Mouse (Mus musculus): Measurements from ENCODE around the gene Plac1. TPM values are rescaled to one million over a fixed set of nuclear protein-coding genes. Genes with fewer than 3 reads are reported as not detected.

Plac1 gene
- total and polyA plus RNA-seq, 2 experiments from 2014 or later, result 1.9 TPM; not detected in 1

GRCm38 (mm10) chrX:53114994-53115393 lies 124.9 kb downstream of the Plac1 start:
- H3K27me3 ChIP-seq (ENCODE audit: control insufficient read depth, insufficient read depth, low read length), result no peaks in the 10 kb centered on the region
- no peak overlapping the region for H3K27ac ChIP-seq (ENCODE audit: low read depth)
- no peak overlapping the region for H3K9ac ChIP-seq (replicated peaks; ENCODE audit: low read depth, low read length)
- H3K36me3 ChIP-seq (replicated peaks; ENCODE audit: control insufficient read depth, insufficient read depth, low read length), result no peaks in the 10 kb centered on the region
- no peaks in the 10 kb centered on the region for H3K9me3 ChIP-seq (replicated peaks; ENCODE audit: control insufficient read depth, low read length)
- DNase-seq (ENCODE audit: low spot score) (no peak), ATAC-seq (ENCODE audit: insufficient read depth, low read depth) (no peak)
- H3K4me2 ChIP-seq (ENCODE audit: low read depth, low read length), result no peak overlapping the region
- no peak overlapping the region for H3K4me3 ChIP-seq (ENCODE audit: low read depth, low read length)
- WGBS, result 64% methylated on average over 7 of the region's 7 CpGs
- no peak for TF ChIP-seq CTCF (IDR thresholded peaks at IDR 0.05; ENCODE audit: low read depth)
- H3K4me1 ChIP-seq (ENCODE audit: control insufficient read depth, insufficient read depth), result peaks cover 5% of the 10 kb centered on the region; the same call in 1 of the 2 replicates

- H3K27ac ChIP-seq (ENCODE audit: low read depth), result no peak overlapping the region
- no peaks in the 10 kb centered on the region for H3K36me3 ChIP-seq (replicated peaks; ENCODE audit: control insufficient read depth, insufficient read depth, low read length)
- H3K4me3 ChIP-seq (ENCODE audit: low read depth, low read length), result no peak overlapping the region
- ATAC-seq (ENCODE audit: insufficient read depth, low read depth) (no peak), DNase-seq (ENCODE audit: low spot score) (no peak)
- no peak overlapping the region for H3K4me2 ChIP-seq (ENCODE audit: low read depth, low read length)
- no peak overlapping the region for H3K9ac ChIP-seq (replicated peaks; ENCODE audit: low read depth, low read length)
- 87% methylated on average over 4 of the region's 4 CpGs for WGBS
- no peak for TF ChIP-seq CTCF (IDR thresholded peaks at IDR 0.05; ENCODE audit: low read depth)
- no peak for TF ChIP-seq EP300 (IDR thresholded peaks at IDR 0.05; ENCODE audit: low read depth)
- peaks cover 5% of the 10 kb centered on the region; the same call in 1 of the 2 replicates for H3K4me1 ChIP-seq (ENCODE audit: control insufficient read depth, insufficient read depth)
- no peaks in the 10 kb centered on the region for H3K27me3 ChIP-seq (ENCODE audit: control insufficient read depth, insufficient read depth, low read length)
- no peaks in the 10 kb centered on the region for H3K9me3 ChIP-seq (replicated peaks; ENCODE audit: control insufficient read depth, low read length)
These were observed 129.8 kb downstream of the Plac1 start for GRCm38 (mm10) chrX:53110142-53110541.

- Histone ChIP-seq H3K27ac (ENCODE audit: low read depth) (no peak overlapping the region), H3K9me3 (replicated peaks; ENCODE audit: control insufficient read depth, low read length) (no peaks in the 10 kb centered on the region), H3K4me2 (ENCODE audit: low read depth, low read length) (no peak overlapping the region), H3K9ac (replicated peaks; ENCODE audit: low read depth, low read length) (no peak overlapping the region), H3K4me3 (ENCODE audit: low read depth, low read length) (no peak overlapping the region), H3K27me3 (ENCODE audit: control insufficient read depth, insufficient read depth, low read length) (no peaks in the 10 kb centered on the region), H3K4me1 (ENCODE audit: control insufficient read depth, insufficient read depth) (no peaks in the 10 kb centered on the region), H3K36me3 (replicated peaks; ENCODE audit: control insufficient read depth, insufficient read depth, low read length) (no peaks in the 10 kb centered on the region)
- 60% methylated on average over 2 of the region's 2 CpGs for WGBS
- DNase-seq (ENCODE audit: low spot score), result no peak
- TF ChIP-seq EP300 (IDR thresholded peaks at IDR 0.05; ENCODE audit: low read depth), result no peak
- no peak for TF ChIP-seq CTCF (IDR thresholded peaks at IDR 0.05; ENCODE audit: low read depth)
- ATAC-seq (ENCODE audit: insufficient read depth, low read depth), result no peak
These were observed 132.8 kb downstream of the Plac1 start for GRCm38 (mm10) chrX:53107127-53107526.

- Histone ChIP-seq H3K36me3 (replicated peaks; ENCODE audit: control insufficient read depth, insufficient read depth, low read length) (no peaks in the 10 kb centered on the region), H3K27me3 (ENCODE audit: control insufficient read depth, insufficient read depth, low read length) (no peaks in the 10 kb centered on the region), H3K9ac (replicated peaks; ENCODE audit: low read depth, low read length) (no peak overlapping the region), H3K4me3 (ENCODE audit: low read depth, low read length) (no peak overlapping the region), H3K4me2 (ENCODE audit: low read depth, low read length) (no peak overlapping the region), H3K27ac (ENCODE audit: low read depth) (no peak overlapping the region), H3K9me3 (replicated peaks; ENCODE audit: control insufficient read depth, low read length) (no peaks in the 10 kb centered on the region), H3K4me1 (ENCODE audit: control insufficient read depth, insufficient read depth) (no peaks in the 10 kb centered on the region)
- ATAC-seq (ENCODE audit: insufficient read depth, low read depth), result no peak
- 25% methylated on average over 2 of the region's 2 CpGs for whole genome bisulfite sequencing
- TF ChIP-seq CTCF (IDR thresholded peaks at IDR 0.05; ENCODE audit: low read depth), result no peak
- no peak for TF ChIP-seq EP300 (IDR thresholded peaks at IDR 0.05; ENCODE audit: low read depth)
- no peak for DNase-seq (ENCODE audit: low spot score)
These were observed 138.7 kb downstream of the Plac1 start for GRCm38 (mm10) chrX:53101165-53101564.

- no peak for ATAC-seq (ENCODE audit: insufficient read depth, low read depth)
These were observed 140.0 kb downstream of the Plac1 start for GRCm38 (mm10) chrX:53099951-53100350.

GRCm38 (mm10) chrX:53099266-53099665 lies 140.6 kb downstream of the Plac1 start:
- no peaks in the 10 kb centered on the region for H3K9me3 ChIP-seq (replicated peaks; ENCODE audit: control insufficient read depth, low read length)
- WGBS, result 50% methylated on average over 3 of the region's 3 CpGs

More at GRCm38 (mm10) chrX:53099951-53100350, 140.0 kb downstream of the Plac1 start:
- Histone ChIP-seq H3K4me3 (ENCODE audit: low read depth, low read length) (no peak overlapping the region), H3K4me2 (ENCODE audit: low read depth, low read length) (no peak overlapping the region), H3K27ac (ENCODE audit: low read depth) (peak overlapping the region; percentile 20; the same call in 1 of the 2 replicates), H3K4me1 (ENCODE audit: control insufficient read depth, insufficient read depth) (no peaks in the 10 kb centered on the region), H3K36me3 (replicated peaks; ENCODE audit: control insufficient read depth, insufficient read depth, low read length) (no peaks in the 10 kb centered on the region), H3K9ac (replicated peaks; ENCODE audit: low read depth, low read length) (no peak overlapping the region), H3K27me3 (ENCODE audit: control insufficient read depth, insufficient read depth, low read length) (no peaks in the 10 kb centered on the region), H3K9me3 (replicated peaks; ENCODE audit: control insufficient read depth, low read length) (no peaks in the 10 kb centered on the region)
- 30% methylated on average over 7 of the region's 7 CpGs for WGBS
- no peak for TF ChIP-seq EP300 (IDR thresholded peaks at IDR 0.05; ENCODE audit: low read depth)
- no peak for TF ChIP-seq CTCF (IDR thresholded peaks at IDR 0.05; ENCODE audit: low read depth)
- no peak for DNase-seq (ENCODE audit: low spot score)

More at GRCm38 (mm10) chrX:53099266-53099665, 140.6 kb downstream of the Plac1 start:
- no peak for TF ChIP-seq EP300 (IDR thresholded peaks at IDR 0.05; ENCODE audit: low read depth)
- no peak for TF ChIP-seq CTCF (IDR thresholded peaks at IDR 0.05; ENCODE audit: low read depth)
- DNase-seq (ENCODE audit: low spot score), result no peak
- no peak overlapping the region for H3K9ac ChIP-seq (replicated peaks; ENCODE audit: low read depth, low read length)
- H3K36me3 ChIP-seq (replicated peaks; ENCODE audit: control insufficient read depth, insufficient read depth, low read length), result no peaks in the 10 kb centered on the region
- no peak for ATAC-seq (ENCODE audit: insufficient read depth, low read depth)
- no peak overlapping the region for H3K4me2 ChIP-seq (ENCODE audit: low read depth, low read length)
- H3K27ac ChIP-seq (ENCODE audit: low read depth), result no peak overlapping the region
- H3K27me3 ChIP-seq (ENCODE audit: control insufficient read depth, insufficient read depth, low read length), result no peaks in the 10 kb centered on the region
- H3K4me1 ChIP-seq (ENCODE audit: control insufficient read depth, insufficient read depth), result no peaks in the 10 kb centered on the region
- H3K4me3 ChIP-seq (ENCODE audit: low read depth, low read length), result no peak overlapping the region

Measured in heart, postnatal 0 days (tissue).